Mouse (Mus musculus): Measurements from ENCODE around the gene Atrnl1. TPM values are rescaled to one million over a fixed set of nuclear protein-coding genes. Genes with fewer than 3 reads are reported as not detected.

Gene Atrnl1
- polyA plus RNA-seq, 1 experiment from 2014 or later = 3.9 TPM

DNA sequence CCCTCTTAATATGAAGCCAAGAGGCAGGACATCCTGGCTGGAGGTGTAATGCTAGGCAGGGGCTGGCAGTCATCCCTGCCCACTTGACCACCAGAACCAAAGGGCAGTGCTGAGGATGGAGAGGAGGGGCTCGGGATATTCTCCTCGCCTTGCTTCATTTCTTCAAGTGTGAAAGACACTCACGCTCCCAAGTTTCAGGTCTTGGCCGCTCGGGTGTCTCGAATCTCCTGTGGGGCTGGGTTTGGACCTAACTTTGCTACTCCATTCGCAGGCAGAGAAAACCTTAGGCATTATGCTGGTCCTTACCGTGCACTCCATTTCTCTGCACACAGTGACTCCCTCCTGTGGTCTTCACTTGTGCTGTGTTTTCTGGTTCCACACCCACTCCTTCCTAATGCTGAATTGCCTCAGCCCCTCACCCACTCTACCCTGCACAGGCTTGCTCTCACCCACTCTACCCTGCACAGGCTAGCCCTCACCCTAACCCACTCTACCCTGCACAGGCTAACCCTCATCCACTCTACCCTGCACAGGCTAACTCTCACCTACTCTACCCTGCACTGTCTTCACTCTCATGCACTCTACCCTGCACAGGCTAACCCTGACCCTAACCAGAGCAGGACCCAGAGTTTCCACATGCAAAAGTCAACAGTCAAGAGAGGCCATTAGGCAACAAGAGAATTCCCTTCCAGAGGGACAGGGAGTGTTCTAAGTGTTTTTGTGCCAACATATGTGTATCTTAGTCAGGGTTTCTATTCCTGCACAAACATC is 410.9 kb downstream of the Atrnl1 start:
- Histone ChIP-seq H3K4me1 (replicated peaks; ENCODE audit: control insufficient read depth, insufficient read depth) (no peaks in the 10 kb centered on the region), H3K9ac (ENCODE audit: low read length) (no peak overlapping the region), H3K4me3 (ENCODE audit: low read depth, low read length) (no peak overlapping the region), H3K27me3 (ENCODE audit: control insufficient read depth, insufficient read depth, low read length) (no peaks in the 10 kb centered on the region), H3K27ac (replicated peaks) (no peak overlapping the region), H3K4me2 (replicated peaks; ENCODE audit: low read depth) (no peak overlapping the region), H3K36me3 (ENCODE audit: control insufficient read depth, insufficient read depth, low read length) (no peaks in the 10 kb centered on the region), H3K9me3 (ENCODE audit: control insufficient read depth, low read length) (no peaks in the 10 kb centered on the region)
- WGBS = 95% methylated on average over 8 of the region's 8 CpGs
- no peak for DNase-seq (ENCODE audit: low spot score)
- peak; percentile 60; the same call in 1 of the 2 replicates for ATAC-seq (ENCODE audit: low FRiP score, low TSS enrichment)
- TF ChIP-seq EP300 (optimal IDR thresholded peaks at IDR 0.05) = no peak

DNA sequence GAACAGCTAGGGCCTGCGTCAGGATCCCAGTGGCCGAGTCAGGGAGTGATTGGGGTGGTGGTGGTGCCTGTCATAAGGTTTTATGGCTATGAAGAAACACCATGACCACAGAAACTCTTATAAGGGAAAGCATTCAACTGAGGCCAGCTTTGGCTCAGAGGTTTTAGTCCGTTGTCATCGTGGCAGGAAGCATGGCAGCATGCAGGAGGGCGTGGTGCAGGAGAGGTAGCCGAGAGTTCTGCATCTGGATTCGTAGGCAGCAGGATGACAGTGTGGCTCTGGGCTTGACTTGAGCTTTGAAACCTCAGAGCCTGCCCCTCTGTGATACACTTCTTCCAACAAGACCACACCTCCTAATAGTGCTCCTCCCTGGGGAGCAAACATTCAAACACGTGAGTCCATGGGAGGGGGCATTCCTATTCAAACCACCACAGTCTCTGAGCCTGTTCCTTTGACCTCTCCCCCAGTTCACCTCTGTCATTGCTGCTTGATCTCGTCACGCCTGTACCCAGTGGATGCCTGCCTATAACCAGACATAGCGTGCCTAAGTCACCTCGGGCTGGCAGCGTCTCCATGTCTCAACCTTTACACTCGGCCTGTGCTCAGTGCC is 412.5 kb downstream of the Atrnl1 start:
- H3K9ac ChIP-seq (ENCODE audit: low read length) = no peak overlapping the region
- TF ChIP-seq EP300 (optimal IDR thresholded peaks at IDR 0.05) = no peak
- TF ChIP-seq CTCF (IDR thresholded peaks at IDR 0.05; ENCODE audit: low read depth) = no peak
- no peaks in the 10 kb centered on the region for H3K4me1 ChIP-seq (replicated peaks; ENCODE audit: control insufficient read depth, insufficient read depth)
- H3K4me2 ChIP-seq (replicated peaks; ENCODE audit: low read depth) = no peak overlapping the region
- no peak overlapping the region for H3K4me3 ChIP-seq (ENCODE audit: low read depth, low read length)
- WGBS = 77% methylated on average over 14 of the region's 14 CpGs
- no peaks in the 10 kb centered on the region for H3K27me3 ChIP-seq (ENCODE audit: control insufficient read depth, insufficient read depth, low read length)
- DNase-seq (ENCODE audit: low spot score) (no peak), ATAC-seq (ENCODE audit: low FRiP score, low TSS enrichment) (peak; percentile 78)
- H3K9me3 ChIP-seq (ENCODE audit: control insufficient read depth, low read length) = no peaks in the 10 kb centered on the region
- no peaks in the 10 kb centered on the region for H3K36me3 ChIP-seq (ENCODE audit: control insufficient read depth, insufficient read depth, low read length)
- H3K27ac ChIP-seq (replicated peaks) = no peak overlapping the region

DNA sequence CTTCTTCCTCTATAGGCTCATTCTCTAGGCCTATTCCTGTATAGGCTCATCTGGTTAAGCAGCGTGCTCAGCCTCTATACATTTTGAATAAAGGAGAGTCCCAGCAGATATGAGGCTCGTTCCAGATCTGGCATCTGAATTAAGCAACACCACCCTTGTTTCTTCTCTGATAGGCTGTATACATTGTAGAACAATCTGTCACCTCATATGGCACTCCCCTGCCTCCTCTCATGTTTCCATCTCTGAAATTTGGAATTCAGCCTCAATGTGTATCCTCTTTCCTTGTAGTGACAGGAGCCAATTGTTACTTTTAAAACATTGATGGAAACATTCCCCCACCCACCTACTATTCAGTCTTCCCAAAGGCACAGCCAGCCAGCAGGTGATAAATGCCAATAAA is 414.2 kb downstream of the Atrnl1 start:
- Histone ChIP-seq H3K4me2 (replicated peaks; ENCODE audit: low read depth) (no peak overlapping the region), H3K27ac (replicated peaks) (no peak overlapping the region), H3K9ac (ENCODE audit: low read length) (no peak overlapping the region), H3K9me3 (ENCODE audit: control insufficient read depth, low read length) (no peaks in the 10 kb centered on the region), H3K4me1 (replicated peaks; ENCODE audit: control insufficient read depth, insufficient read depth) (no peaks in the 10 kb centered on the region), H3K4me3 (ENCODE audit: low read depth, low read length) (no peak overlapping the region), H3K27me3 (ENCODE audit: control insufficient read depth, insufficient read depth, low read length) (no peaks in the 10 kb centered on the region), H3K36me3 (ENCODE audit: control insufficient read depth, insufficient read depth, low read length) (no peaks in the 10 kb centered on the region)
- WGBS = 77% methylated on average over 2 of the region's 2 CpGs
- no peak for TF ChIP-seq CTCF (IDR thresholded peaks at IDR 0.05; ENCODE audit: low read depth)
- TF ChIP-seq EP300 (optimal IDR thresholded peaks at IDR 0.05) = no peak
- DNase-seq (ENCODE audit: low spot score) (no peak), ATAC-seq (ENCODE audit: low FRiP score, low TSS enrichment) (no peak)

DNA sequence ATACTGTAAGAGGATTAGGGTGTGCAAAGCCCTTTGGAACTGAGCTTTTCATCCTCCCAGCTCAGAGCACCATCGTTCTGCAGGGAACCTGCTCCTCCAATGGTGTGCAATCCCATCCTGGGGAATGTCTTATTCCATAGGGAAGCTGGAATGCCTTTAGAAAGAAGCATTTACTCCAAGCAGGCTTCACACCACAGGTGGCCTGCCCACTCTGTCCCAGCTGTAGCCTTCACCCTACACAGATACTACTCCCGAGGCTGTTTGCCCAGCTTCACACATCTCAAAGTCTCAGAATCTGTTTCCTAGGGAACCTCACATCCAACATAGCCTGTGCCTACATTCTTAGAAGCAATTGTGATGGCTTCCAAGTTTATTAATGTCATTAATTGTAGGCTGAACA is 418.8 kb downstream of the Atrnl1 start:
- Histone ChIP-seq H3K9ac (ENCODE audit: low read length) (no peak overlapping the region), H3K4me3 (ENCODE audit: low read depth, low read length) (no peak overlapping the region), H3K4me1 (replicated peaks; ENCODE audit: control insufficient read depth, insufficient read depth) (no peaks in the 10 kb centered on the region), H3K27me3 (ENCODE audit: control insufficient read depth, insufficient read depth, low read length) (no peaks in the 10 kb centered on the region), H3K27ac (replicated peaks) (no peak overlapping the region), H3K9me3 (ENCODE audit: control insufficient read depth, low read length) (no peaks in the 10 kb centered on the region), H3K36me3 (ENCODE audit: control insufficient read depth, insufficient read depth, low read length) (no peaks in the 10 kb centered on the region; the same call in 1 of the 2 replicates), H3K4me2 (replicated peaks; ENCODE audit: low read depth) (no peak overlapping the region)
- DNase-seq (ENCODE audit: low spot score) = no peak
- 70% methylated on average over 2 of the region's 2 CpGs for WGBS
- no peak for ATAC-seq (ENCODE audit: low FRiP score, low TSS enrichment)
- TF ChIP-seq EP300 (optimal IDR thresholded peaks at IDR 0.05) (no peak), CTCF (IDR thresholded peaks at IDR 0.05; ENCODE audit: low read depth) (no peak)

DNA sequence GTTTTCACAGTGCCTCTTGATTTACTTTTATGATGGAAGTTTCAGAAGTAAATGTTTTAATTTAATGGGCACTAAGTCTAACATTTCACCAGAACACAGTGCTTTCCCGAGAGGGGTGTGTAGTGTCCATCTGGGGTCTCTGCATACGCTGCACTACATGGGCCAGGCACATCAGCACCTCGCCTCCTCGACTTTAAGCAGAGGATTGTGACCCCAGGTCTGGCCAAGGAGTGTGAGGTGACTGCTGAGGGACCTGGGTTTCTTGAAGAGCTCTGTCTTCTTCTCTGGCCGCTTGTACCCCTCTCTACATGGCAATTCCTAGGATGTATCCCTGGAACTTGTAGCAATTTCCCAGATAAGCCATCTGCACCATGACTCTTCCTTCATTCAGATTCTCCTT is 422.4 kb downstream of the Atrnl1 start:
- ATAC-seq (ENCODE audit: low FRiP score, low TSS enrichment) (no peak), DNase-seq (ENCODE audit: low spot score) (no peak)
- no peaks in the 10 kb centered on the region for H3K27me3 ChIP-seq (ENCODE audit: control insufficient read depth, insufficient read depth, low read length)
- H3K9me3 ChIP-seq (ENCODE audit: control insufficient read depth, low read length) = no peaks in the 10 kb centered on the region
- no peak overlapping the region for H3K4me2 ChIP-seq (replicated peaks; ENCODE audit: low read depth)
- 83% methylated on average over 5 of the region's 5 CpGs for WGBS
- no peak overlapping the region for H3K27ac ChIP-seq (replicated peaks)
- no peaks in the 10 kb centered on the region; the same call in 1 of the 2 replicates for H3K36me3 ChIP-seq (ENCODE audit: control insufficient read depth, insufficient read depth, low read length)
- H3K9ac ChIP-seq (ENCODE audit: low read length) = no peak overlapping the region
- no peak overlapping the region for H3K4me3 ChIP-seq (ENCODE audit: low read depth, low read length)
- no peaks in the 10 kb centered on the region for H3K4me1 ChIP-seq (replicated peaks; ENCODE audit: control insufficient read depth, insufficient read depth)
- TF ChIP-seq CTCF (IDR thresholded peaks at IDR 0.05; ENCODE audit: low read depth) = no peak
- no peak for TF ChIP-seq EP300 (optimal IDR thresholded peaks at IDR 0.05)

DNA sequence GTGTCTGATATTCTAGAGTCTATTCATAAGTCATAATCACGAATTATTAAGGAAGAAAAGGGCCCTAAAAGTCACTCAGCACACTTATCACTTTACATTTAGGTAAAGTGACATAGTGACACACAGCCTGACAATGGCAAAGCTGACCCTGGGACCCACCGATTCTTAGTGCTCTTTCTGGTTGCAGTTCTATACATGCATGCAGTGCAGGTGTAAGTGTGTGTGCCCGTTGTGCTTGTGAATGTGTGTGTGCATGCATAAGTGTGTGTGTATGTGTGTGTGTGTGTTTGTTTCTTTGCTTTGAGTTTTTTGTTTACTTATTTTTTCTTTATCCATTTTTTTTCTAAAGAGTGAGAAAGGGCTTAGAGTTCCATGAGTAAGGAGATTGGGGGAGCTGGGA is 425.3 kb downstream of the Atrnl1 start:
- DNase-seq (ENCODE audit: low spot score) = no peak
- 86% methylated on average over 3 of the region's 3 CpGs for WGBS
- no peaks in the 10 kb centered on the region for H3K36me3 ChIP-seq (ENCODE audit: control insufficient read depth, insufficient read depth, low read length)

More for the DNA sequence above, 425.3 kb downstream of the Atrnl1 start:
- Histone ChIP-seq H3K27ac (replicated peaks) (no peak overlapping the region), H3K4me3 (ENCODE audit: low read depth, low read length) (no peak overlapping the region), H3K4me1 (replicated peaks; ENCODE audit: control insufficient read depth, insufficient read depth) (no peaks in the 10 kb centered on the region), H3K9ac (ENCODE audit: low read length) (no peak overlapping the region), H3K27me3 (ENCODE audit: control insufficient read depth, insufficient read depth, low read length) (no peaks in the 10 kb centered on the region), H3K4me2 (replicated peaks; ENCODE audit: low read depth) (no peak overlapping the region), H3K9me3 (ENCODE audit: control insufficient read depth, low read length) (no peaks in the 10 kb centered on the region)
- TF ChIP-seq CTCF (IDR thresholded peaks at IDR 0.05; ENCODE audit: low read depth) (no peak), EP300 (optimal IDR thresholded peaks at IDR 0.05) (no peak)
- ATAC-seq (ENCODE audit: low FRiP score, low TSS enrichment) = no peak

Data from stomach, postnatal 0 days (tissue).